Mouse (Mus musculus): ENCODE measurements at regions not wholly inside any gene's neighbourhood (a gene's known extent, or its start where the extent isn't known, plus 50 kb on each side); places are given as distances from the start of the nearest gene placed in this dataset.

DNA sequence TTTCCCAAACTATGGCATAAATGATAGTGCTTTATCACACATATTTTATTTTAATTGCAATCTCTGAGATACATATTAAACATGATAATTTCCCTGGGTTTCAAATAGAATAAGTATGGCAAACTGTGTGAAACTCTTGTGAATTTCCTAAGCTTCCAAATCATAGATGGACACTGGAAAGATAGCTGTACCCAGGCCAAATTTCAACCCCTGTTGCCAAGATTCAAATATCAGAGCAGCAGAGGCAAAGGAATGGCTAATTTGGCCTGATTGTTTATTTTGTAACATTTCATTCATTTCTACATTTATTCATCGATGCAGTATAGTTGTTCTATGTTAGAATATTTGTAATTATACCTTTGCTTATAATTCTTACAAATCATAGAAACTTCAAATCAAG, 254.9 kb upstream of the Dppa4 start:
- 46% methylated on average over 1 of the region's 1 CpGs for WGBS
- Histone ChIP-seq H3K4me1 (ENCODE audit: control insufficient read depth, insufficient read depth, low read length) (no peaks in the 10 kb centered on the region), H3K27ac (ENCODE audit: insufficient read depth, low read length) (no peak overlapping the region), H3K27me3 (ENCODE audit: control insufficient read depth, insufficient read depth, low read length) (no peaks in the 10 kb centered on the region), H3K4me3 (replicated peaks; ENCODE audit: insufficient read depth, low read depth, low read length) (no peak overlapping the region)
- peak in 1 of 2 experiments; percentile 15 for DNase-seq
- TF ChIP-seq CTCF (IDR thresholded peaks at IDR 0.05; ENCODE audit: borderline replicate concordance, insufficient read depth, low read depth, low read length) (no peak), POLR2A (IDR thresholded peaks at IDR 0.05; ENCODE audit: borderline replicate concordance, insufficient read depth, low read length) (no peak)

DNA sequence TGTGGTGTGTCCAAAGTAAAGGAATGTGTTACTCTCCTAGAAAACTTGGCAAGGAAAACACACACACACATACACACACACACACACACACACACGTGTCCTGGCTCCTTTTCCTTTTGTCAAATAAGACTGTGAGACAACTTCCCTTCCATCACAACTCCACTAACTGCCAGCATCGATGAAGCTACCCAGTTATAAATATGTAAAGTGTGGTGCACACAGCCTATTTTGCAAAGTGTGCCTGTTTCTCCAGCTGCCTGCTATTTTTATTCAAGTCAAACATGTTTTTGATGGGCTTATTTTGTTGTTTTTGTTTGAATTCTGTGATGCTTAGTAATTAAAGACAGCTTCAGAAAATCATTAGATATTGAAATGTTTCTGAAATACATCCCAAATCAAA, 232.7 kb upstream of the Dppa4 start:
- DNase-seq = no peak
- H3K27me3 ChIP-seq (ENCODE audit: control insufficient read depth, insufficient read depth, low read length) = no peaks in the 10 kb centered on the region; the same call in 1 of the 2 replicates
- no peak for TF ChIP-seq POLR2A (IDR thresholded peaks at IDR 0.05; ENCODE audit: borderline replicate concordance, insufficient read depth, low read length)
- TF ChIP-seq CTCF (IDR thresholded peaks at IDR 0.05; ENCODE audit: borderline replicate concordance, insufficient read depth, low read depth, low read length) = no peak
- 83% methylated on average over 2 of the region's 2 CpGs for WGBS
- H3K27ac ChIP-seq (ENCODE audit: insufficient read depth, low read length) = no peak overlapping the region
- H3K4me1 ChIP-seq (ENCODE audit: control insufficient read depth, insufficient read depth, low read length) = no peaks in the 10 kb centered on the region
- no peak overlapping the region for H3K4me3 ChIP-seq (replicated peaks; ENCODE audit: insufficient read depth, low read depth, low read length)

DNA sequence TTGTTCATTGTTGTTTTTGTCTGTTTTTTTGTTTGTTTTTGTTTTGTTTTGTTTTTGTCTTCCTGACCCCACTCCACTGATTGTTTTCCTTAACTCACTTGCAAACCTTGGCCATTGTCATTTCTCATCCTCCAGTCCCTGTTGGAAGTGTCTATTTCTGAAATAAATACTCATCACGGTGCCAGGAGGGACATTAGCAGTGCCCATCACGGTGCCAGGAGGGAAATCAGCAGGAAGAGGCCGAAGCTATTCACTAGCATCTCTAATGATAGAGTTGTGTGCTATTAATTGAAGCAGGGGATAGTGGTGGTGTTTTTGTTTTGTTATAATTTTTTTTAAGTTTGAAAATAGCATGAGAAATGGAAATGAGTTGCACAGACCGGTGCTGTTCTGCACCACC, 208.7 kb upstream of the Dppa4 start:
- DNase-seq = peak; percentile 41 to 75
- H3K4me1 ChIP-seq (ENCODE audit: control insufficient read depth, insufficient read depth, low read length) = no peaks in the 10 kb centered on the region
- WGBS = 10% methylated on average over 4 of the region's 4 CpGs

More for the DNA sequence above, 208.7 kb upstream of the Dppa4 start:
- Histone ChIP-seq H3K27ac (ENCODE audit: insufficient read depth, low read length) (no peak overlapping the region), H3K4me3 (replicated peaks; ENCODE audit: insufficient read depth, low read depth, low read length) (no peak overlapping the region), H3K27me3 (ENCODE audit: control insufficient read depth, insufficient read depth, low read length) (no peaks in the 10 kb centered on the region)
- TF ChIP-seq CTCF (IDR thresholded peaks at IDR 0.05; ENCODE audit: borderline replicate concordance, insufficient read depth, low read depth, low read length) (no peak), POLR2A (IDR thresholded peaks at IDR 0.05; ENCODE audit: borderline replicate concordance, insufficient read depth, low read length) (no peak)
